Mouse (Mus musculus): ENCODE measurements around the gene Gpr183. TPM values are rescaled to one million over a fixed set of nuclear protein-coding genes. Genes with fewer than 3 reads are reported as not detected.

The Gpr183 gene
- total and polyA plus RNA-seq, 3 experiments = 0.04 to 0.06 TPM; not detected in 1

GRCm38 (mm10) chr14:121951399-121952045, 13.5 kb downstream of the Gpr183 start (continued):
- TF ChIP-seq RAD21 (IDR thresholded peaks at IDR 0.05; ENCODE audit: low read depth, low read length) (no peak), SMC3 (IDR thresholded peaks at IDR 0.05; ENCODE audit: low read depth, low read length) (no peak)

GRCm38 (mm10) chr14:121949897-121950296, 15.1 kb downstream of the Gpr183 start:
- Histone ChIP-seq H3K27ac (ENCODE audit: control insufficient read depth, low read depth, low read length) (no peak overlapping the region), H3K4me1 (ENCODE audit: control insufficient read depth in 1 of 2, insufficient read depth in 2 of 2, low read length in 2 of 2) (peaks cover 3 to 6% of the 10 kb centered on the region in 2 experiments; a peak in 2 of 4 replicates), H3K36me3 (ENCODE audit: control insufficient read depth in 1 of 2, insufficient read depth in 2 of 2, low read length in 2 of 2) (no peaks in the 10 kb centered on the region; a peak in 1 of 4 replicates), H3K9ac (ENCODE audit: control insufficient read depth, low read depth, low read length, poor library complexity, severe bottlenecking) (no peak overlapping the region), H3K27me3 (ENCODE audit: control insufficient read depth in 1 of 2, insufficient read depth in 2 of 2, low read length in 2 of 2) (no peaks in the 10 kb centered on the region), H3K9me3 (replicated peaks; ENCODE audit: insufficient read depth, low read length) (no peaks in the 10 kb centered on the region), H3K4me3 (ENCODE audit: control insufficient read depth in 1 of 2, insufficient read depth in 1 of 2, low read depth in 2 of 2, low read length in 2 of 2) (no peak overlapping the region), H3K79me2 (ENCODE audit: control insufficient read depth, insufficient read depth, low read length, poor library complexity) (no peaks in the 10 kb centered on the region)
- DNase-seq (ENCODE audit: low read depth, low spot score) = no peak
- TF ChIP-seq E2F4 (IDR thresholded peaks at IDR 0.05; ENCODE audit: borderline replicate concordance, low read depth, low read length) (no peak), ZKSCAN1 (IDR thresholded peaks at IDR 0.05; ENCODE audit: low read depth, low read length) (no peak), SIN3A (IDR thresholded peaks at IDR 0.05; ENCODE audit: low read length) (no peak), UBTF (IDR thresholded peaks at IDR 0.05; ENCODE audit: borderline replicate concordance, insufficient read depth, low read depth, low read length) (no peak), HCFC1 (IDR thresholded peaks at IDR 0.05; ENCODE audit: low read depth, low read length) (no peak), SMC3 (IDR thresholded peaks at IDR 0.05; ENCODE audit: low read depth, low read length) (no peak), KAT2A (conservative IDR thresholded peaks at IDR 0.05; ENCODE audit: low read depth, low read length) (no peak), POLR2A (IDR thresholded peaks at IDR 0.05; ENCODE audit: control insufficient read depth in 1 of 2, insufficient read depth in 1 of 2, low read depth in 1 of 2, low read length in 2 of 2, poor library complexity in 1 of 2) (no peak), POLR2AphosphoS2 (IDR thresholded peaks at IDR 0.05; ENCODE audit: low read length) (no peak), MAX (IDR thresholded peaks at IDR 0.05; ENCODE audit: low read length) (no peak), RCOR1 (IDR thresholded peaks at IDR 0.05; ENCODE audit: low read depth, low read length) (no peak), CHD1 (IDR thresholded peaks at IDR 0.05; ENCODE audit: low read depth, low read length) (no peak)

- Histone ChIP-seq H3K9me3 (replicated peaks; ENCODE audit: insufficient read depth, low read length) (no peaks in the 10 kb centered on the region), H3K27me3 (ENCODE audit: control insufficient read depth in 1 of 2, insufficient read depth in 2 of 2, low read length in 2 of 2) (no peaks in the 10 kb centered on the region), H3K9ac (ENCODE audit: control insufficient read depth, low read depth, low read length, poor library complexity, severe bottlenecking) (no peak overlapping the region), H3K36me3 (ENCODE audit: control insufficient read depth in 1 of 2, insufficient read depth in 2 of 2, low read length in 2 of 2) (no peaks in the 10 kb centered on the region; a peak in 1 of 4 replicates), H3K4me1 (ENCODE audit: control insufficient read depth in 1 of 2, insufficient read depth in 2 of 2, low read length in 2 of 2) (peaks cover 3 to 6% of the 10 kb centered on the region in 2 experiments; a peak in 2 of 4 replicates), H3K79me2 (ENCODE audit: control insufficient read depth, insufficient read depth, low read length, poor library complexity) (no peaks in the 10 kb centered on the region), H3K27ac (ENCODE audit: control insufficient read depth, low read depth, low read length) (no peak overlapping the region), H3K4me3 (ENCODE audit: control insufficient read depth in 1 of 2, insufficient read depth in 1 of 2, low read depth in 2 of 2, low read length in 2 of 2) (no peak overlapping the region)
- DNase-seq (ENCODE audit: low read depth, low spot score) = no peak
- no peak for TF ChIP-seq SIN3A (IDR thresholded peaks at IDR 0.05; ENCODE audit: low read length)
- TF ChIP-seq MYC (IDR thresholded peaks at IDR 0.05; ENCODE audit: low read depth, low read length) = no peak
- no peak for TF ChIP-seq SMC3 (IDR thresholded peaks at IDR 0.05; ENCODE audit: low read depth, low read length)
- no peak for TF ChIP-seq ZMIZ1 (IDR thresholded peaks at IDR 0.05; ENCODE audit: low read depth, low read length)
- no peak for TF ChIP-seq RAD21 (IDR thresholded peaks at IDR 0.05; ENCODE audit: low read depth, low read length)
- TF ChIP-seq MYB (IDR thresholded peaks at IDR 0.05; ENCODE audit: low read depth, low read length) = no peak
- TF ChIP-seq NRF1 (IDR thresholded peaks at IDR 0.05; ENCODE audit: insufficient read depth, low read depth, low read length, poor library complexity, severe bottlenecking) = no peak
- no peak for TF ChIP-seq POLR2A (IDR thresholded peaks at IDR 0.05; ENCODE audit: control insufficient read depth in 1 of 2, insufficient read depth in 1 of 2, low read depth in 1 of 2, low read length in 2 of 2, poor library complexity in 1 of 2)
- TF ChIP-seq BHLHE40 (IDR thresholded peaks at IDR 0.05; ENCODE audit: borderline replicate concordance, low read depth, low read length) = no peak
- TF ChIP-seq USF2 (IDR thresholded peaks at IDR 0.05; ENCODE audit: borderline replicate concordance in 1 of 2, insufficient read depth in 1 of 2, low read depth in 1 of 2, low read length in 2 of 2) = no peak
- TF ChIP-seq GABPA (IDR thresholded peaks at IDR 0.05; ENCODE audit: low read depth, low read length) = no peak
- TF ChIP-seq CHD1 (IDR thresholded peaks at IDR 0.05; ENCODE audit: low read depth, low read length) = no peak
- no peak for TF ChIP-seq JUND (IDR thresholded peaks at IDR 0.05; ENCODE audit: low read depth, low read length)
- no peak for TF ChIP-seq CTCF (IDR thresholded peaks at IDR 0.05 in 2 of 3, conservative IDR thresholded peaks at IDR 0.05 in 1 of 3; ENCODE audit: control insufficient read depth in 1 of 3, insufficient read depth in 1 of 3, low read depth in 2 of 3, low read length in 3 of 3, poor library complexity in 1 of 3, severe bottlenecking in 1 of 3)
- TF ChIP-seq MXI1 (IDR thresholded peaks at IDR 0.05; ENCODE audit: low read depth, low read length) = no peak
- no peak for TF ChIP-seq UBTF (IDR thresholded peaks at IDR 0.05; ENCODE audit: borderline replicate concordance, insufficient read depth, low read depth, low read length)
- TF ChIP-seq MAZ (IDR thresholded peaks at IDR 0.05; ENCODE audit: low read depth, low read length) = no peak
- TF ChIP-seq ETS1 (IDR thresholded peaks at IDR 0.05; ENCODE audit: low read depth, low read length) = no peak
- no peak for TF ChIP-seq NELFE (IDR thresholded peaks at IDR 0.05; ENCODE audit: low read depth, low read length)
- TF ChIP-seq USF1 (IDR thresholded peaks at IDR 0.05; ENCODE audit: low read depth, low read length) = no peak
These were observed 15.6 kb downstream of the Gpr183 start for GRCm38 (mm10) chr14:121949436-121949835.

All from MEL (cell line).